Mouse (Mus musculus): Measurements from ENCODE around the gene Satb2.

Satb2 gene

DNA sequence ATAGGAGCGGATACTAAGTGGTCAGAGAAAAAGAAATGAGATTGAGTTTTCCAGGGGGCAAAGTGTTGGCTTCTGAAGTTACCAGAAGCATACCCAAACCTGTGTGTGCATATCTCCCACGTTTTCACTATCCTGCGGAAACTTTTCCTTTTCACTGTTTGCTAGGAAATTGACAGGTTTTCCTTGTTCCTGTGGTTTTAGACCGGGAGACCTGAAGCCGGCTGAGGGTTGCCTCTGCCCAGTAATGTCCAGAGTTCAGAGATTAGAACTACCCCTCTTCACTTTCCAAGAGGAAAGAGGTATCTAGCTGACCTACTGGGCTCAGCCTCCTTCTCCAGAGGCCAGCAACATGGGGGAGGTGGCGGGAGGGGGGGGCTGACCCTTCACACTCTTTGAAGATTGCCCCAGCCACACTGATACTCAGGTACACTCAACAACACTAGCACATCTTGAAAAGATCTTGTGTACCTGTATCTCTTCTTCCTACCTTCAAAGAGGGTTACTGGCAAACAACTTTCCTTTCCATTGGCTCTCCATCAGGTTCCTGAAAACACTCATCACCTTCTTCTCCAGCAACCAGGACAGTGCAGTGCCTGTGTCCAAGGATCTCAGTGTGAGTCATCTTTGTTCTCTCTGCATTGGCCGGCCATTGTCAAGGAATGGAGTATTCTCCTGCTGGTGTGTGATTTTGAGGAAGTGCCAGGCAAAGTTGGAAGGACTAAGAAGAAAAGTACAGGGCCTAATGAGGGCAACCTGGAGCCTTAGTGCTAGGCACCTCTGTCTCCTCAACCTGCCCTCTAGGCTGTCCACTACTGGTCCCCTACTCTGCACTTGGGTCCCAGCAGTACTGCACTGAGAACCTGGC is 1.3 kb upstream of the Satb2 start:
- peak; percentile 12 for DNase-seq (ENCODE audit: low read depth, low spot score)
- H3K36me3 ChIP-seq (ENCODE audit: control insufficient read depth, insufficient read depth, low read length, poor library complexity, severe bottlenecking), result no peaks in the 10 kb centered on the region

DNA sequence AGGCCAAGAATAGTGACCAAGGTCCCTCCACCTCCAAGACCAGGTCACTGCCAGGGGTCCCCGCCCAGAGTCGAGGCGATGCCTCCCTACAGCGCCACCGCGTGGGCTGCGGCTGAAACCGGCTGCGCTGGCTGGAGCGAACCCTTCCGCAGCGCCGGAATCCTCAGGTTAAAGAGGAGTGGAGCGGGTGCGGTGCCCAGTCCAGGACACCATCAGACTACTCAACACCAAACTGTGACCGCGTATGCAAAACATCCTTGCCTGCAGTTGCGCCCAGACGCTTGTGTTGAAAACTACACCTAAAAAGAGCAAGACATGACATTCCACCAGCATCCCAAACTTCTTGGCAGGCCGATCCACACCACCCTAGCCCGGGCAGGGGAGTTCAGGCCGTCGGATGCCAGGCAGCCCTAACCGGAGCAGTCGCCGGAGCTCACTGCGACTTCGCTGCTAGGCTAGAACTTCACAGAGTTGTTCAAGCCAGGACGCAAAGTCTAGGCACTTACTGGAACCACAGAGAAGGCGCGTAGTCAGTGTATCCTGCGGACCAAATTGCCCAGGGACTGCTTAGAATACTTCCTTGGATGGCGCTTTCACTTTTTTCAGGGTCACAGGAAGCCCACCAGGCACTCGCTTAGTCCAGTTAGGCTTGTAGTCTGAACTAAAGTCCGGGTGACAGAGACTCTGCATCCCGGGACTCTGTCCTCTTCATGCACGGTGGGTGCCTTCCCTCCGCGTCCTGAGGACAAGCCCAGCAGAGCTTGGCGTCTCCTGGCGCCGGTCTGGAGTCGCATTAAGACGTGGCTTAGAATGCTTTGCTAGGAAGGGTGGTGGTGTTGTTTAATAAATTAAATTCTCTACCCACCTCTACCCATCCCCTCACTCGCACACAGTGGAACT is 999 bp downstream of the Satb2 start:
- Histone ChIP-seq H3K36me3 (ENCODE audit: control insufficient read depth, insufficient read depth, low read length, poor library complexity, severe bottlenecking) (no peaks in the 10 kb centered on the region), H3K27me3 (ENCODE audit: control insufficient read depth, insufficient read depth, low read length, poor library complexity, severe bottlenecking) (peaks cover 3% of the 10 kb centered on the region; the same call in 1 of the 2 replicates)
- peak; percentile 60 for DNase-seq (ENCODE audit: low read depth, low spot score)

More for the DNA sequence above, 1.3 kb upstream of the Satb2 start:
- H3K27me3 ChIP-seq (ENCODE audit: control insufficient read depth, insufficient read depth, low read length, poor library complexity, severe bottlenecking), result peaks cover 4% of the 10 kb centered on the region; the same call in 1 of the 2 replicates

GRCm38 (mm10) chr1:56976825-56977104 is 1.7 kb downstream of the Satb2 start:
- no peaks in the 10 kb centered on the region for H3K36me3 ChIP-seq (ENCODE audit: control insufficient read depth, insufficient read depth, low read length, poor library complexity, severe bottlenecking)
- no peak for DNase-seq (ENCODE audit: low read depth, low spot score)
- peaks cover 3% of the 10 kb centered on the region; the same call in 1 of the 2 replicates for H3K27me3 ChIP-seq (ENCODE audit: control insufficient read depth, insufficient read depth, low read length, poor library complexity, severe bottlenecking)

GRCm38 (mm10) chr1:56976044-56976824 is 2.2 kb downstream of the Satb2 start:
- Histone ChIP-seq H3K36me3 (ENCODE audit: control insufficient read depth, insufficient read depth, low read length, poor library complexity, severe bottlenecking) (no peaks in the 10 kb centered on the region), H3K27me3 (ENCODE audit: control insufficient read depth, insufficient read depth, low read length, poor library complexity, severe bottlenecking) (peaks cover 3% of the 10 kb centered on the region; the same call in 1 of the 2 replicates)
- peak; percentile 25 for DNase-seq (ENCODE audit: low read depth, low spot score)

GRCm38 (mm10) chr1:56975546-56975945 is 2.9 kb downstream of the Satb2 start:
- Histone ChIP-seq H3K27me3 (ENCODE audit: control insufficient read depth, insufficient read depth, low read length, poor library complexity, severe bottlenecking) (peaks cover 3% of the 10 kb centered on the region; the same call in 1 of the 2 replicates), H3K36me3 (ENCODE audit: control insufficient read depth, insufficient read depth, low read length, poor library complexity, severe bottlenecking) (no peaks in the 10 kb centered on the region)
- DNase-seq (ENCODE audit: low read depth, low spot score), result peak; percentile 22

DNA sequence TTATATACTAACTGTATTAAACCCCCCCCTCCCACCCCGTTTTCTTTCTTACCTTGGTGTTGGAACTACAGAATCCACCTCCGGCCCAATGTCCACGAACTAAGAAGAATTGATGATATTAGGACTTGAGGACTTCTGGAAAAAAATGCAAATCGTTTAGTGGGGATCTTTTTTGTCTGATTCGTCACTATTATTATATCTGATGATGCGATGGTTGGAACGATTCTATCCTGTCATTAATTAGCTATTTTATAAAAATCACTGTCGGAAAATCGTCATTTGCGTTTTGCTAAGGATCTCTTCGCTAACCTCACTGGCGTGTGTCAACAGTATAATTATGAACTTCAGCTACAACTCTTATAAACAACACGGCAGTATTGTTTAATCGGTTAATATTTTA is 4.3 kb downstream of the Satb2 start:
- Histone ChIP-seq H3K27me3 (ENCODE audit: control insufficient read depth, insufficient read depth, low read length, poor library complexity, severe bottlenecking) (peaks cover 3% of the 10 kb centered on the region; the same call in 1 of the 2 replicates), H3K36me3 (ENCODE audit: control insufficient read depth, insufficient read depth, low read length, poor library complexity, severe bottlenecking) (no peaks in the 10 kb centered on the region)
- peak; percentile 15 for DNase-seq (ENCODE audit: low read depth, low spot score)

- peak; percentile 13 for DNase-seq (ENCODE audit: low read depth, low spot score)
- no peaks in the 10 kb centered on the region for H3K36me3 ChIP-seq (ENCODE audit: control insufficient read depth, insufficient read depth, low read length, poor library complexity, severe bottlenecking)
- peaks cover 3% of the 10 kb centered on the region; the same call in 1 of the 2 replicates for H3K27me3 ChIP-seq (ENCODE audit: control insufficient read depth, insufficient read depth, low read length, poor library complexity, severe bottlenecking)
Measured at GRCm38 (mm10) chr1:56973593-56973950, 4.9 kb downstream of the Satb2 start.

- Histone ChIP-seq H3K36me3 (ENCODE audit: control insufficient read depth, insufficient read depth, low read length, poor library complexity, severe bottlenecking) (no peaks in the 10 kb centered on the region), H3K27me3 (ENCODE audit: control insufficient read depth, insufficient read depth, low read length, poor library complexity, severe bottlenecking) (peaks cover 3% of the 10 kb centered on the region; the same call in 1 of the 2 replicates)
- peak; percentile 84 for DNase-seq (ENCODE audit: low read depth, low spot score)
Measured at GRCm38 (mm10) chr1:56972950-56973592, 5.4 kb downstream of the Satb2 start.

DNA sequence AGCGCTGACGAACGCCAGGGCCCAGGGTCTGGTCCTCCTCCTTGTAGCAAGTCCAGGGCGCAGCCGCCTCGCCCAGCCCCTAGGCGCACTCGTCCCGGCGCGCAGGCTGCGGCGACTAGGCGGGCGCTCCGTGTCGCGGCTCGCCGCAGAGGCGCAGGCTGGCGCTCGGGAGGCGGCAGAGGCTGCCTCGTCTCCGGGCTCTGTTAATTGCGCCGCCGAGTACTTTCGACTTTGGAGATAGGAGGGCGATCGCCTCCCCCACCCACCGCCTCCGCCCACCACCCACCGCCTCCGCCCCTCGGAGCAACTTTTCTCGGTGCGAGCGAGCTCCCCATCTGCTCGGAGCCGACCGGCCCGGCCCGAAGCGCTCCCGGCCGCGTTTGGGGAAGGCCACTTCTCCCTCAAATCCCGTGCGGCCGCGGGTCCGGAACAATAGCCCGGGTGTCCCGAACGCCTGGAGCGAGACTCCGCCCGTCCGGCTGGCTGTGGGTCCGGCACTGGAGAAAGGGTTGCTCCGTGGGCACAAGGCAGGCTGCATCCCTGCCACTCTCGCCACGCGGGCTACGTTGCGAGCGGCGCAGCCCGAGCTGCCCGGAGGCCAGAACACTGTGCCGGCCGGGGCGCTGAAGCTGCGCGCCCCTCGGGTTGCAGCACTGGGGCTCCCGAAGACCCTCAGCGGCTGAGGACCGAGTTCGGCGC is 6.0 kb downstream of the Satb2 start:
- Histone ChIP-seq H3K36me3 (ENCODE audit: control insufficient read depth, insufficient read depth, low read length, poor library complexity, severe bottlenecking) (no peaks in the 10 kb centered on the region), H3K27me3 (ENCODE audit: control insufficient read depth, insufficient read depth, low read length, poor library complexity, severe bottlenecking) (peaks cover 3% of the 10 kb centered on the region; the same call in 1 of the 2 replicates)
- peak; percentile 47 for DNase-seq (ENCODE audit: low read depth, low spot score)

DNA sequence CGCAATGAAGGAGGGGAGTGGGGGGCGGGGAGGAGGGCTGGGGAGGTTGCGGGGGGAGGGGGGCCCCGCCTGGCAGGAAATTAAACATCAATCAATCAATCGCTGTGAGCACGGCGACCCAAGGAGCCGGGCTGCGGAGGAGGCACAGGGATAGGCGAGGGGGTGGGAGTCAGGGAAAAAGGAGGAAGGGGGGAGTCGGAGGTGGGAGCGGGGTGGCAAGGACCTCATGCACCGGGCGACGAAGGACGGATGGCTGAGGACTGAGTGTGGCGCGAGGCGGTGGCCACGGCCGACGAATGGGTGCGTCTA is 6.6 kb downstream of the Satb2 start:
- no peaks in the 10 kb centered on the region for H3K36me3 ChIP-seq (ENCODE audit: control insufficient read depth, insufficient read depth, low read length, poor library complexity, severe bottlenecking)
- DNase-seq (ENCODE audit: low read depth, low spot score), result no peak

DNA sequence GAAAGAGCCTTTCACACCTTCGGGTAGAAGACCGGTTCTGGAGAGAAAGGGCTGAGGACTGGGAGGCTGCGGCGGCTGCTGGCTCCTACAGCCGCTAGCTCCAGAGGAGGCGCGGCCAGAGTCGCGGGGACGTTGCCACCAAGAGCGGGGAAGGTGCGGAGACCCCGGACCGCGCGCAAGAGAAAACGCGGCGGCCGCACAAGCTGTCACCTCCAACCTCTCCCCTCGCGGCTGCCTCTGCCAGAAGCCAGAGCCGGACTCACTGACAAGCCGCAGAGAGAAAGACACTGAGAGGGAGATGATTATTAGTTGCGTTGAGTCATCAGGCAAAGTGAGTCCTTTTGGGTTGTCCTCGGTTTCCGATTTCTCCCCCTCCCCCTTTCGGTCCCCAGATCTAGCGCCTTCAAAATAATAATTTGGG is 7.0 kb downstream of the Satb2 start:
- H3K27me3 ChIP-seq (ENCODE audit: control insufficient read depth, insufficient read depth, low read length, poor library complexity, severe bottlenecking), result peaks cover 3% of the 10 kb centered on the region; the same call in 1 of the 2 replicates
- DNase-seq (ENCODE audit: low read depth, low spot score), result peak; percentile 22
- no peaks in the 10 kb centered on the region for H3K36me3 ChIP-seq (ENCODE audit: control insufficient read depth, insufficient read depth, low read length, poor library complexity, severe bottlenecking)

More for the DNA sequence above, 6.6 kb downstream of the Satb2 start:
- H3K27me3 ChIP-seq (ENCODE audit: control insufficient read depth, insufficient read depth, low read length, poor library complexity, severe bottlenecking), result peaks cover 3% of the 10 kb centered on the region; the same call in 1 of the 2 replicates

GRCm38 (mm10) chr1:56970740-56971141 is 7.7 kb downstream of the Satb2 start:
- no peaks in the 10 kb centered on the region for H3K36me3 ChIP-seq (ENCODE audit: control insufficient read depth, insufficient read depth, low read length, poor library complexity, severe bottlenecking)
- DNase-seq (ENCODE audit: low read depth, low spot score), result peak; percentile 21
- H3K27me3 ChIP-seq (ENCODE audit: control insufficient read depth, insufficient read depth, low read length, poor library complexity, severe bottlenecking), result no peaks in the 10 kb centered on the region

GRCm38 (mm10) chr1:56969364-56970360 is 8.8 kb downstream of the Satb2 start:
- no peaks in the 10 kb centered on the region for H3K27me3 ChIP-seq (ENCODE audit: control insufficient read depth, insufficient read depth, low read length, poor library complexity, severe bottlenecking)
- peak; percentile 67 for DNase-seq (ENCODE audit: low read depth, low spot score)
- no peaks in the 10 kb centered on the region for H3K36me3 ChIP-seq (ENCODE audit: control insufficient read depth, insufficient read depth, low read length, poor library complexity, severe bottlenecking)
